Mouse (Mus musculus): ENCODE measurements at regions not wholly inside any gene's neighbourhood (a gene's known extent, or its start where the extent isn't known, plus 50 kb on each side); places are given as distances from the start of the nearest gene placed in this dataset.

DNA sequence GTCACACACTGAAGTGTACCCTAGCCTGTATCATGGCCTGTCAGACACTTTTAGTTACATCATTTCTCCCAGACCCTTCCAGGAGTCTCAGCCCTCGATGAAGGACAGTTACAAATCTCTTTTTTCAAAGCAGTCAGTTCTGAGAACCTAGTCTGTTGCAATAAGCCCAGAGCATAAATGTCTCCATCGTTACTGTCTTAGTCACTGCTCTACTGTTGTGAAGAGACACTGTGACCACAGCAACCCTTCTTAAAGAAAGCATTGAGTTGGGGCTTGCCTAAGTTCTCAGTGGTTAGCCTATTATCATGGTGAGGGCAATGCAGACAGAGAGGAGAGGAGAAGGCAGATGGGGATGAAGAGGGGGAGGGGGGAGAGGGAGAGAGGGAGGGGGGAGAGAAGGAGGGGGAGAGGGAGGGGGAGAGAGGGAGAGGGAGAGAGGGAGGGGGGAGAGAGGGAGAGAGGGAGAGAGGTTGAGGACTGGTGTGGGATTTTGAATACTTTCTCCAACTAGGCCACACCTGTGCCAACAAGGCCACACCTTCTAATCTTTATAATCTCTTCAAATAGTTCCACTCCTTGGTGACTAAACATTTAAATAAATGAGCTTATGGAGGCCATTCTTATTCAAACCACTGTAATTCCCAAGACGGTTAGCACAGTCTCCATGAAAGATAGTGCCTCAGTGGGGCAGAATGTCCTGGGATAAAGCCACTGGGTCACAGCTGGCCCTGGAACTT is 259.4 kb downstream of the Kcnrg start:
- DNase-seq (ENCODE audit: low read depth, low spot score): no peak

DNA sequence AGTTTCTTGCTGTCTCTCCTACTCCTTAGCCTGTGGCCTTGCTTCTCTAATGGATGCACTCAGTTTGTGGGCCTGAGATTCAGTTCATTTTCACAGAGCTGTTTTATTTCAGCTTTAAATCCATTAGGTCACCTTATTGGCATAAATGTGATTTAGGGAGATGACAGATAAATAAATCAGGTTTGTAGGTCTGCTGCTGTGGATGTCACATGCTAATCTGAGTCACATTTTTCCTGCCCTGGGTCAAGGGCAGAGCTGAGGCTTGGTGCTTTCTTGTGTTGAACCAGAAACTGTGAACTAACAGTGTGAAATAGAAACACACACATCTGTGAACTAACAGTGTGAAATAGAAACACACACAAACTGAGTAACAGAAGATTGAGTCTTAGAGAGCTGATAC is 266.9 kb downstream of the Kcnrg start:
- Histone ChIP-seq H3K9ac (ENCODE audit: control insufficient read depth, low read depth, low read length, poor library complexity, severe bottlenecking) (no peak overlapping the region), H3K27me3 (ENCODE audit: control insufficient read depth in 1 of 2, insufficient read depth in 2 of 2, low read length in 2 of 2) (peaks cover 0 to 2% of the 10 kb centered on the region in 2 experiments; a peak in 2 of 4 replicates), H3K9me3 (replicated peaks; ENCODE audit: insufficient read depth, low read length) (no peaks in the 10 kb centered on the region), H3K79me2 (ENCODE audit: control insufficient read depth, insufficient read depth, low read length, poor library complexity) (no peaks in the 10 kb centered on the region), H3K4me1 (ENCODE audit: control insufficient read depth in 1 of 2, insufficient read depth in 2 of 2, low read length in 2 of 2) (no peaks in the 10 kb centered on the region), H3K27ac (ENCODE audit: control insufficient read depth, low read depth, low read length) (no peak overlapping the region), H3K36me3 (ENCODE audit: control insufficient read depth in 1 of 2, insufficient read depth in 2 of 2, low read length in 2 of 2) (no peaks in the 10 kb centered on the region), H3K4me3 (ENCODE audit: control insufficient read depth in 1 of 2, insufficient read depth in 1 of 2, low read depth in 2 of 2, low read length in 2 of 2) (no peak overlapping the region)
- TF ChIP-seq JUND (IDR thresholded peaks at IDR 0.05; ENCODE audit: low read depth, low read length) (no peak), CHD1 (IDR thresholded peaks at IDR 0.05; ENCODE audit: low read depth, low read length) (no peak), E2F4 (IDR thresholded peaks at IDR 0.05; ENCODE audit: borderline replicate concordance, low read depth, low read length) (no peak)
- DNase-seq (ENCODE audit: low read depth, low spot score): no peak

More for the DNA sequence above, 259.4 kb downstream of the Kcnrg start:
- Histone ChIP-seq H3K27me3 (ENCODE audit: control insufficient read depth in 1 of 2, insufficient read depth in 2 of 2, low read length in 2 of 2) (no peaks in the 10 kb centered on the region), H3K79me2 (ENCODE audit: control insufficient read depth, insufficient read depth, low read length, poor library complexity) (no peaks in the 10 kb centered on the region), H3K9ac (ENCODE audit: control insufficient read depth, low read depth, low read length, poor library complexity, severe bottlenecking) (no peak overlapping the region), H3K9me3 (replicated peaks; ENCODE audit: insufficient read depth, low read length) (no peaks in the 10 kb centered on the region), H3K36me3 (ENCODE audit: control insufficient read depth in 1 of 2, insufficient read depth in 2 of 2, low read length in 2 of 2) (no peaks in the 10 kb centered on the region), H3K4me1 (ENCODE audit: control insufficient read depth in 1 of 2, insufficient read depth in 2 of 2, low read length in 2 of 2) (no peaks in the 10 kb centered on the region), H3K4me3 (ENCODE audit: control insufficient read depth in 1 of 2, insufficient read depth in 1 of 2, low read depth in 2 of 2, low read length in 2 of 2) (no peak overlapping the region), H3K27ac (ENCODE audit: control insufficient read depth, low read depth, low read length) (no peak overlapping the region)
- TF ChIP-seq SIN3A (IDR thresholded peaks at IDR 0.05; ENCODE audit: low read length) (no peak), TAL1 (IDR thresholded peaks at IDR 0.05; ENCODE audit: low read length) (no peak), NRF1 (IDR thresholded peaks at IDR 0.05; ENCODE audit: insufficient read depth, low read depth, low read length, poor library complexity, severe bottlenecking) (no peak), USF2 (IDR thresholded peaks at IDR 0.05; ENCODE audit: borderline replicate concordance in 1 of 2, insufficient read depth in 1 of 2, low read depth in 1 of 2, low read length in 2 of 2) (no peak), BHLHE40 (IDR thresholded peaks at IDR 0.05; ENCODE audit: borderline replicate concordance, low read depth, low read length) (no peak), ETS1 (IDR thresholded peaks at IDR 0.05; ENCODE audit: low read depth, low read length) (no peak), ZC3H11A (IDR thresholded peaks at IDR 0.05; ENCODE audit: low read depth, low read length) (no peak), TCF12 (IDR thresholded peaks at IDR 0.05; ENCODE audit: low read depth, low read length) (no peak), NELFE (IDR thresholded peaks at IDR 0.05; ENCODE audit: low read depth, low read length) (no peak), KAT2A (conservative IDR thresholded peaks at IDR 0.05; ENCODE audit: low read depth, low read length) (no peak), POLR2AphosphoS5 (IDR thresholded peaks at IDR 0.05; ENCODE audit: borderline replicate concordance, low read depth, low read length) (no peak), E2F4 (IDR thresholded peaks at IDR 0.05; ENCODE audit: borderline replicate concordance, low read depth, low read length) (no peak), ELF1 (IDR thresholded peaks at IDR 0.05; ENCODE audit: low read depth, low read length) (no peak), CHD1 (IDR thresholded peaks at IDR 0.05; ENCODE audit: low read depth, low read length) (no peak), TBP (IDR thresholded peaks at IDR 0.05; ENCODE audit: low read depth, low read length) (no peak), HCFC1 (IDR thresholded peaks at IDR 0.05; ENCODE audit: low read depth, low read length) (no peak)

All from MEL (cell line).